Mouse (Mus musculus) liver, adult 2 months (tissue): ENCODE data around the gene Dscaml1.

Experiments
- CTCF ChIP-seq: fragments of 200-500 bp; IDR thresholded peaks from 2 replicates; pipeline ENCODE4 v1.5.1; 2011; ENCODE audit warnings: low read depth, low read length, control low read depth
- POLR2A ChIP-seq: fragments of 200-500 bp; IDR thresholded peaks from 2 replicates; pipeline ENCODE4 v1.6.1; 2011; ENCODE audit warnings: low read length, control low read depth; ENCODE audit not compliant: insufficient read depth; ENCODE audit errors: extremely low read depth

DNA sequence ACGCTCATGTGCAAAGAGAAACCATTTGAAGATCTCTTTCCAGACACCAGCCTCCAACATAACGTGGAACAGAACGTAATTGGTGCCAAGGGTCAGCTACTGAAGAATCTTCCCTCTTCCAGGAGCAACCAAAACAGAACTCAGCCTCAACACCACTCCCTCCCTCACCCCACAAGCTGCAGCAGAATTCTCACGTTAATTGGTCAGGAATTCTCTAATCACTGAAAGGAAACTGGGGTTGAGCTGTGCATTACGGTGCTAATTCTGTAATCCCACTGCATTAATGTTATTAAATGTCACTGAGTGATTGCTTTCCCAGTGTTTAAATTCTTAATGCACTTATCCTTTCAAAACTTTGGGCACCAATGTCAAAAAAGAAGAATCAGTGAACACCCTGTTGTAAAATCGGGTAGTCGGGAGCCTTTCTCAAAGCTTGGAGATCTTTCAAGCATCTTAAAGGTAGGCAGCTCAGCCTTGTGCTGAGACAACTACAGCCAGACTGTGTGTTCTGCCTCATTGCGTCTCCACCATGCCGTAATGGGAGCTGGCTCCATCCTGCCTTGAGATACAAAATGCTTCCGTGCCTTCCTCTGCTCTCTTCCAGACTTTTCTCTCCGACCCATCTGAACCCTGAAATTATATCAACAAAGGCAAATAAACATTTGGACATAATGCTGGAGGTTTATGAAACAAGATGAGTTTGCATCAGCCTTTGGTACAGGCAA, 184.1 kb downstream of the Dscaml1 start:
- TF ChIP-seq CTCF (no peak), POLR2A (no peak)
